Mouse (Mus musculus): Measurements from ENCODE around the gene Nprl2. TPM values are rescaled to one million over a fixed set of nuclear protein-coding genes. Genes with fewer than 3 reads are reported as not detected.

Gene Nprl2
- total and polyA plus RNA-seq, 3 experiments, result 12.6 to 31.4 (median 16.3) TPM

- Histone ChIP-seq H3K4me3 (replicated peaks in 1 of 3; ENCODE audit: low read depth in 2 of 3, low read length in 2 of 3, poor library complexity in 1 of 3) (peak overlapping the region; percentile 69 to 91 (median 83)), H3K4me1 (ENCODE audit: control insufficient read depth in 1 of 2, insufficient read depth in 2 of 2) (peaks cover 10 to 30% of the 10 kb centered on the region in 2 experiments), H3K27me3 (replicated peaks) (no peaks in the 10 kb centered on the region), H3K9me3 (replicated peaks; ENCODE audit: low read length) (no peaks in the 10 kb centered on the region), H3K9ac (ENCODE audit: insufficient read depth, low read depth) (peak overlapping the region; percentile 77), H3K4me2 (ENCODE audit: insufficient read depth, low read depth, poor library complexity, severe bottlenecking) (peak overlapping the region; percentile 90; the same call in 1 of the 2 replicates), H3K36me3 (replicated peaks in 1 of 2; ENCODE audit: control insufficient read depth in 1 of 2, insufficient read depth in 1 of 2, low read length in 1 of 2) (peaks cover 32 to 53% of the 10 kb centered on the region in 2 experiments), H3K27ac (ENCODE audit: insufficient read depth, low read depth) (peak overlapping the region; percentile 82), H3K79me2 (replicated peaks; ENCODE audit: control insufficient read depth, extremely low read depth, insufficient read depth, poor library complexity, severe bottlenecking) (peaks cover 29% of the 10 kb centered on the region)
- dilution Hi-C loops (cut with MboI; ENCODE audit: extremely low pct_ligation_motif_present, extremely low pct_unique_long_range_greater_than_20kb, low sequenced_read_pairs) (no loop called here), in situ Hi-C loops (cut with MboI; ENCODE audit: low pct_ligation_motif_present, low pct_unique_long_range_greater_than_20kb, low sequenced_read_pairs) (no loop called here)
- no peak for DNase-seq (ENCODE audit: extremely low read depth)
- no peak for TF ChIP-seq MXI1 (IDR thresholded peaks at IDR 0.05; ENCODE audit: low read depth, low read length)
- TF ChIP-seq SIN3A (IDR thresholded peaks at IDR 0.05; ENCODE audit: low read length), result 0 out of 2 replicates have a peak, but pooled peaks have one; percentile 8
Measured at GRCm38 (mm10) chr9:107555031-107555457, 13.0 kb downstream of the Nprl2 start.

GRCm38 (mm10) chr9:107555701-107556100 is 13.7 kb downstream of the Nprl2 start:
- H3K4me1 ChIP-seq (ENCODE audit: control insufficient read depth in 1 of 2, insufficient read depth in 2 of 2), result peaks cover 10 to 27% of the 10 kb centered on the region in 2 experiments
- TF ChIP-seq PAX5 (IDR thresholded peaks at IDR 0.05; ENCODE audit: low read length) (no peak), SMC3 (IDR thresholded peaks at IDR 0.05; ENCODE audit: low read depth, low read length) (no peak)
- H3K4me3 ChIP-seq (replicated peaks in 1 of 3; ENCODE audit: low read depth in 2 of 3, low read length in 2 of 3, poor library complexity in 1 of 3), result peak overlapping the region; percentile 69 to 91 (median 83)
- H3K9ac ChIP-seq (ENCODE audit: insufficient read depth, low read depth), result peak overlapping the region; percentile 77
- H3K27me3 ChIP-seq (replicated peaks), result no peaks in the 10 kb centered on the region
- peaks cover 29% of the 10 kb centered on the region for H3K79me2 ChIP-seq (replicated peaks; ENCODE audit: control insufficient read depth, extremely low read depth, insufficient read depth, poor library complexity, severe bottlenecking)
- H3K4me2 ChIP-seq (ENCODE audit: insufficient read depth, low read depth, poor library complexity, severe bottlenecking), result peak overlapping the region; percentile 90
- H3K9me3 ChIP-seq (replicated peaks; ENCODE audit: low read length), result no peaks in the 10 kb centered on the region
- dilution Hi-C loops (cut with MboI; ENCODE audit: extremely low pct_ligation_motif_present, extremely low pct_unique_long_range_greater_than_20kb, low sequenced_read_pairs), result no loop called here
- in situ Hi-C loops (cut with MboI; ENCODE audit: low pct_ligation_motif_present, low pct_unique_long_range_greater_than_20kb, low sequenced_read_pairs), result no loop called here
- H3K36me3 ChIP-seq (replicated peaks in 1 of 2; ENCODE audit: control insufficient read depth in 1 of 2, insufficient read depth in 1 of 2, low read length in 1 of 2), result peaks cover 32 to 58% of the 10 kb centered on the region in 2 experiments
- no peak overlapping the region for H3K27ac ChIP-seq (ENCODE audit: insufficient read depth, low read depth)
- no peak for DNase-seq (ENCODE audit: extremely low read depth)

- in situ Hi-C loops (cut with MboI; ENCODE audit: low pct_ligation_motif_present, low pct_unique_long_range_greater_than_20kb, low sequenced_read_pairs) (no loop called here), dilution Hi-C loops (cut with MboI; ENCODE audit: extremely low pct_ligation_motif_present, extremely low pct_unique_long_range_greater_than_20kb, low sequenced_read_pairs) (no loop called here)
- H3K4me2 ChIP-seq (ENCODE audit: insufficient read depth, low read depth, poor library complexity, severe bottlenecking), result peak overlapping the region; percentile 90
- peak overlapping the region in 1 of 3 experiments; percentile 91 for H3K4me3 ChIP-seq (replicated peaks in 1 of 3; ENCODE audit: low read depth in 2 of 3, low read length in 2 of 3, poor library complexity in 1 of 3)
- H3K9ac ChIP-seq (ENCODE audit: insufficient read depth, low read depth), result peak overlapping the region; percentile 77; the same call in 1 of the 2 replicates
- H3K9me3 ChIP-seq (replicated peaks; ENCODE audit: low read length), result no peaks in the 10 kb centered on the region
- peaks cover 36 to 58% of the 10 kb centered on the region in 2 experiments for H3K36me3 ChIP-seq (replicated peaks in 1 of 2; ENCODE audit: control insufficient read depth in 1 of 2, insufficient read depth in 1 of 2, low read length in 1 of 2)
- H3K79me2 ChIP-seq (replicated peaks; ENCODE audit: control insufficient read depth, extremely low read depth, insufficient read depth, poor library complexity, severe bottlenecking), result peaks cover 29% of the 10 kb centered on the region
- TF ChIP-seq USF1 (IDR thresholded peaks at IDR 0.05; ENCODE audit: low read depth, low read length) (no peak), UBTF (IDR thresholded peaks at IDR 0.05; ENCODE audit: low read depth, low read length) (no peak), ZKSCAN1 (IDR thresholded peaks at IDR 0.05; ENCODE audit: borderline replicate concordance, low read depth, low read length) (no peak), RCOR1 (conservative IDR thresholded peaks at IDR 0.05; ENCODE audit: low read depth, low read length) (no peak), NRF1 (IDR thresholded peaks at IDR 0.05; ENCODE audit: low read depth, low read length) (no peak), TBP (conservative IDR thresholded peaks at IDR 0.05; ENCODE audit: low read depth, low read length) (no peak), PAX5 (IDR thresholded peaks at IDR 0.05; ENCODE audit: low read length) (no peak), ZMIZ1 (IDR thresholded peaks at IDR 0.05; ENCODE audit: low read depth, low read length) (no peak), POLR2A (IDR thresholded peaks at IDR 0.05; ENCODE audit: low read depth, low read length) (no peak), ZC3H11A (IDR thresholded peaks at IDR 0.05; ENCODE audit: low read depth, low read length) (no peak), USF2 (conservative IDR thresholded peaks at IDR 0.05; ENCODE audit: low read depth, low read length) (no peak), ELF1 (IDR thresholded peaks at IDR 0.05; ENCODE audit: low read depth, low read length) (no peak; the same call in 1 of the 2 replicates)
- H3K27ac ChIP-seq (ENCODE audit: insufficient read depth, low read depth), result no peak overlapping the region
- H3K27me3 ChIP-seq (replicated peaks), result no peaks in the 10 kb centered on the region
- DNase-seq (ENCODE audit: extremely low read depth), result no peak
- H3K4me1 ChIP-seq (ENCODE audit: control insufficient read depth in 1 of 2, insufficient read depth in 2 of 2), result peaks cover 10 to 22% of the 10 kb centered on the region in 2 experiments
Measured at GRCm38 (mm10) chr9:107556346-107556745, 14.3 kb downstream of the Nprl2 start.
